Mouse (Mus musculus): ENCODE measurements around the gene Tas2r134. TPM values are rescaled to one million over a fixed set of nuclear protein-coding genes. Genes with fewer than 3 reads are reported as not detected.

The Tas2r134 gene
- total RNA-seq (2021) = not detected
- long read RNA-seq, experiment 1 = 0 reads
- long read RNA-seq, experiment 2 = 0 reads

DNA sequence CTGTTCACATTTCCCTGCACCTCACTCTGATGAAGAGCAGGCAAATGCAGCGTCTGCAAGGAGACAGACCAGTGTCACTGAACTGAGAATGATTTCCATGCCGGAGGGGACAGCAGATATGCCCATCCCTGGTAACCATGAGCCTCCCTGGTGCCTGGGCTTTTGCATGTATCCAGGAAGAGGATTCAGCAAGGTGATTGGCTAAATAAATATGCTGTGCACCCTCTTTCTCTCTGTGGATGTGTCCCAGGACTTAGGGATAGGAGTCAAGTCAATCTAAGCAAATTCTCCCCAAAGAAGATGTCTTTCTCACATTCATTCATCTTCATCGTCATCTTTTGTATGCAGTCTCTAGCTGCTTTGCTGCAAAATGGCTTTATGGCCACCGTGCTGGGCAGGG, at the start of gene Tas2r134:
Gene Tas2r134 (plus strand): TSS at position 301 of the 400 bp plus-strand sequence.
- no peak within 1 kb of the TSS for H3K27ac ChIP-seq
- no peak for DNase-seq (ENCODE audit: extremely low spot score in 1 of 2, low spot score in 2 of 2)
- no peak for TF ChIP-seq CTCF (IDR thresholded peaks at IDR 0.05)
- intact Hi-C loops (cut with DNase I) = no loop called here
- no peak within 1 kb of the TSS for H3K4me3 ChIP-seq

DNA sequence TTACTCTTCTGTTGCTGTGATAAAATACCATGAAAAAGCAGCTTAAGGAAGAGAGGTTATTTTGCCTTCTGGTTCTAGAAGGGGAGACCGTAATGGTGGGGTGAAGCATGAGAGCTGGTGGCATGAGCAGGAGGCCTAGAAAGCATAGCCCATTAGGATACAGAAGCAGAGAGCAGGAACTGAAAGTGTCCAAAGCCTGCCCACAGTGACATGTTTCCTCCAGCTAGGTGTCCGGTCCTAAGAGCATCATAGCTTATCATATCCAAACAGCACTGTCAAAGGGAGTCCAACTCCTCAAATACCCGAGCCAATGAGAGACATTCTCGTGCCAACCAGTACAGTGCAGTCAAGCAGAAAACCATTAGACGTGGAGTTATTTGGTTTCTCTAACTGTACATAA, 47.5 kb upstream of the Tas2r134 start:
- no peak overlapping the region for H3K4me3 ChIP-seq
- intact Hi-C loops (cut with DNase I) = no loop called here
- TF ChIP-seq CTCF (IDR thresholded peaks at IDR 0.05) = no peak
- no peak for DNase-seq (ENCODE audit: extremely low spot score in 1 of 2, low spot score in 2 of 2)
- H3K27ac ChIP-seq = no peak overlapping the region

DNA sequence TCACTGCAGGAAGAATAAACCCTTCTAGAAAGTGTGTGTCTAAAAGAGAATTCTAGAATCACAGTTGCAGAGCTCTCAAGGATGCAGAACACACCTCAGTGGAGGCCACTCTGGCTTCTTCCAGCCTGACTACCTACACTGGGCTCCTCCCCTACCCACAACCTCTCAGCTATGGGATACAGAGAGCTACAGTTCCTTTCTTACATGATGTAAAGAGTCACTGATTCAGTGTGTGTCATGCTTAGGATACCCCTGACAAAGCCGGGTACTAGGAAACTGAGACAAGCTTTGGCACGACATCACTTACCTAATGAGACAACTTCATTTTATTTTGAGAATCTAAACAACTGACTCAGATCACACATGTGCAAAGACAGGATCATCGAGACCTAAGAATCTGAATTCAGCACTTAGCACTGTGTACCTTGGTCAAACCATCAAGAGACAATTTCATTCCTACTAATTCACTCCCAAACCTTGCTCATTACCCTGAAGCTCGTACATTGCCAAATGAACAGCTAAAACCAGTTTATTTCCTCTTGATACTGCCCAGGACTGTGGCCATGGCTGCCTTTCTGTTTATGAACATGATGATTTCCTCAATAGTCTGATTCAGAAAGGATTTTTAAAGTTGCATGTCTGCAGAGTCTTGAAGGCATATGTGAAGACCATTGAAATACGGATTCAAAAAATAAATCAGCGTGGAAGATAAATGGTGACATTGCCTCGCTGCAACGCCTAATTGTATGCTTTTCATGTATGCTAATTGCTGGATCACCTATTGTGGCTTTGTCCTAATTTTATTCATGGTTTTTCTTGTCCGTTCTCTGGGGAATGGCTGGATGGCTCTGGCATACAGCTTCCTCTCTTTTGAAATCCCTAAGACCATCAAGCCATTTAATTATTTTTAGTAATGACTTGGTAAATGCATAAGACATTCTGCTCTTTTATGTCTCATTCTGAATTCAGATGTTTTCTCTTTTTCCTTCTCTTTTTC, 43.0 kb upstream of the Tas2r134 start:
- H3K27ac ChIP-seq = no peak overlapping the region
- H3K4me3 ChIP-seq = no peak overlapping the region
- intact Hi-C loops (cut with DNase I) = loop anchor here (1.0 kb wide), 1 partner anchor 7 kb away; no protein-coding TSS in a partner anchor
- DNase-seq (ENCODE audit: extremely low spot score in 1 of 2, low spot score in 2 of 2) = no peak
- TF ChIP-seq CTCF (IDR thresholded peaks at IDR 0.05) = no peak

DNA sequence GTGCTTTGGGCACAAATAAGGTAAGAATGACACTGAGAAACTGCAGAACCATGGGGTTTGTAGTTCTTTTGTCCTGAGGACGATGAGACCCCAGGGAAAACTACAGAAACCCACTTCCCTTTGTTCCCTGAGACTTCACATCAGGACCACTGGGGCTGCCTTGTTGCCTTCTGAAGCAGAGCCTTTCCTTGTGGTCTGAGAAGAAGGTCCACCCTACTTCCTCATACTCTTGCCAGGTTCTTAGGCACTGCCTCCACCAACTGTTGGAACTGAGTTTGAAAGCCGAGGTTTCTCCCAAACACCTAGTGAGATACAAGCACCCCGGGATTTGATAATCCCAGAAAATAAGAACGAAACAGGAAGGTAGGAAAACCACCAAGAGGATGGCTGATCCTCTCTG, 39.0 kb upstream of the Tas2r134 start:
- Histone ChIP-seq H3K4me3 (no peak overlapping the region), H3K27ac (no peak overlapping the region)
- DNase-seq (ENCODE audit: extremely low spot score in 1 of 2, low spot score in 2 of 2) = no peak
- TF ChIP-seq CTCF (IDR thresholded peaks at IDR 0.05) = no peak
- intact Hi-C loops (cut with DNase I) = no loop called here

DNA sequence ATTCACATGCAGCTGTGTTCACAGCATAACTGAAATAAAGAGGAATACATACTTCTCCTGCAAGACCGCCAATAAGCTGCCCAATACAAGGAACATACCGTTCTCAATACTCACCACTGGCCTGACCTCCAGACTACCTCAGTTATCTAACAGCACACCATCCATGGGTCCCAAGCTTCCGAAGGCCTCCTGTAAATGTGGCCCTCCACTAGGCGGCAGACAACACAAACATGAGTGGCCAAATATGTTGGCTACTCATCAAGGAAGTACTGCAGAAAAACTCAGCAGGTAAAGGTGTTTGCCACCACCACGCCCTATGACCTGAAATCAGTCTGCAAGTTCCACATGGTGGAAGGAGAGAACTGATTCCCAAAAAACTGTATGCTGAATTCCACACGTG, 38.4 kb upstream of the Tas2r134 start:
- intact Hi-C loops (cut with DNase I) = no loop called here
- no peak; the same call in 1 of the 2 replicates for TF ChIP-seq CTCF (IDR thresholded peaks at IDR 0.05)
- H3K4me3 ChIP-seq = no peak overlapping the region
- DNase-seq (ENCODE audit: extremely low spot score in 1 of 2, low spot score in 2 of 2) = no peak
- H3K27ac ChIP-seq = no peak overlapping the region

DNA sequence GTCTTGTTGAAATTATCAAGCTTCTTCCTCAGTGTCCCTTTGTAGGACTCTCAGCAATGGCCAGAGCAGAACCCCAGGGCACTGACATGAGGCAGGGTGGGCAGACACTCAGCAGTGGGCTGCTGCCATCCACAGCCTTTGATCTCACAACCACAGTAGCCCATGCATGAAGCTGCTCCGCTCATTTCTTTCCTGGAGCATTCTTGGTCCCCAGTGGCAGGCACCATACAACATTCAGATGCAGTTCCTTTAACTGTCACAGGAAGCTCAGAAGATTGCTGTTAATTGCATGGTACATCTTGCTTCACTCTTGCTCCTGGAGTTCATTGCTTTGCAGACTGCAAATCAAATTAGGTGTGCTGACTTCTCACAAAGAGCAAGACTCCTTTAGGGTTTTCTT, 37.7 kb upstream of the Tas2r134 start:
- Histone ChIP-seq H3K4me3 (no peak overlapping the region), H3K27ac (no peak overlapping the region)
- intact Hi-C loops (cut with DNase I) = no loop called here
- no peak for TF ChIP-seq CTCF (IDR thresholded peaks at IDR 0.05)
- DNase-seq (ENCODE audit: extremely low spot score in 1 of 2, low spot score in 2 of 2) = no peak

DNA sequence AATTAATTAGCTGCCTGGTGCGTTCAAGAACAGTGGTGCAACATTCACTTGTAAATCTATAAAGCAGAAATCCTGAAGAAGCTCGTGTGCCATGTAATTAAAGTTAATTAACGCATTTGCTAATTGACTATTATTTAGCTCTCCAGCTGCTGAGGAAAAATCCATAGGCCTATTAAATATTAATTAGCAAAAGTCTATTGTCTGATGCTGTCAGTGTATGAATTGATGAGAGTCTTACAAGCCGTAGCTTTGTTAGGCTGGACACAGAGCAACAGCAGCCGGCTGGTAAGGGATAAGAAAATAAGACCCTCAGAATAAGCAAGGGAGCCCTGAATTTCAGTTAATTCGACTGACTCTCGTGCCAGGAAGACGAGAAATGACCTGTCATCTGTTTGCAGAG, 37.0 kb upstream of the Tas2r134 start:
- no peak overlapping the region for H3K27ac ChIP-seq
- intact Hi-C loops (cut with DNase I) = no loop called here
- no peak for TF ChIP-seq CTCF (IDR thresholded peaks at IDR 0.05)
- H3K4me3 ChIP-seq = no peak overlapping the region
- no peak for DNase-seq (ENCODE audit: extremely low spot score in 1 of 2, low spot score in 2 of 2)

DNA sequence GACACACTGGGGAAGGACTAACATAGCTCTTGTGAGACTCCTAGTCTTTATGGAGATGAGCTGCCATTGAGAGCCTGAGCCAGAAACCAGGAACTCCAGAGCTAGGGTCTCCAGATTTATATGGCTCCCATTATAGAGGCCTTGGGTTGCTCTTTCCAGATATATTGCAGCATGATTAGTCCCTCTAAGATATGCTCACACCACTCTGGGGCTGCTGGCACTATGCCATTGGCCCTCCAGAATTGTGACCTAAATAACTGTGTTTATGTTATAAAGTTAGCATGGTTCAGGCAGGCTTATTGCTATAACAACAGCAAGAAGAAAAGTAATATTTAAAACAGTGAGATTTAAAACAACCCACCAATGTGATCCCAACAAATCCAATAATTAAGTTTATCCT, 35.2 kb upstream of the Tas2r134 start:
- no peak for TF ChIP-seq CTCF (IDR thresholded peaks at IDR 0.05)
- H3K27ac ChIP-seq = no peak overlapping the region
- no peak for DNase-seq (ENCODE audit: extremely low spot score in 1 of 2, low spot score in 2 of 2)
- H3K4me3 ChIP-seq = no peak overlapping the region
- intact Hi-C loops (cut with DNase I) = no loop called here

DNA sequence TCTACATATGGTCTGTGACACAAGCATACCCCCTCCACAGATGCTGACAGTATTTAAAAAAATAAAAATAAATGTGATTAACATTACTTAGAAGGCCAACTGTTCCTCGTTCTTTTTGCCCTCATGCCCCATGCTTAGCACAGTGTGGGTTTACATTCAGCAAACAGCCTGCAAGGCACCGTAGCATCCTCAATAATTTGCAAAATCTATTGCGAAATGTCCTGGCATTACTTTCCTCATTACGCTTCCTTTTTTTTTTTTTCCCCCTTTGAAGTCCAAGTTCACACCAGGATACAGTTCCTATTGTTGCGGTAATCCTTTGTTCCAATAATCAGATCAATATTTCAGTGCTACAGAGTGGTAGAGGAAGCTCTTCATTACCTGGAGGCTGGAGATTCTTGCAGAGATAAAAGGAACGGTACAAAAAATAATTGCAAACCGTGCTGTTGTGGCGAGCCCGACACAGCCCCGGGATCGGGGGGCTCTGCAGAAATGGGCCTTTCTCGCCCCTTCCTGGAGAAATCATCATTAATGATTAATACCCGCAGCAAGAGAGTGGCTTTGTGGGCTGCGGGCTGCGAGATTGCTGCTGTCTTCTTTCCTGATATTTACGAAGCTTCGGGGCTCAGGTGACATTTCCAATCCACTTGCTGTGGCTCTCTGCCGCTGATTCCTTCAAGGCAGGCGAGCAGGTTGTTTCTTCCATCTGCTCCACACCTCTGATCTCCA, 27.7 kb upstream of the Tas2r134 start:
- H3K27ac ChIP-seq = no peak overlapping the region
- no peak for DNase-seq (ENCODE audit: extremely low spot score in 1 of 2, low spot score in 2 of 2)
- TF ChIP-seq CTCF (IDR thresholded peaks at IDR 0.05) = no peak
- intact Hi-C loops (cut with DNase I) = no loop called here
- H3K4me3 ChIP-seq = peak overlapping the region; percentile 10; the same call in 1 of the 2 replicates

DNA sequence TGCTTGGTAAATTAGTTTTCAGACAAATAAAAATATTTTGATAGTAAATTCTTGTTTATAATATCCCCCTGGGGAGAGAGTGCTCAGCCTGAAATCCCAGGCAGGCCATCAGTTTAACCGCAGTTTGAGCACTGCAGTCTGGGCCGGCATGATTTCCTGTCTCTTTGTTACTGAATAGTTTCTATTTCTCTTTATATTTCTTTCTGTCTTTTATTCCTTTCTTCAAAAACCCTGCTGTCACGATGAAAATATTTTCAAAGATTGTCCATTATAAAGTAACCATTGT, 27.2 kb upstream of the Tas2r134 start:
- intact Hi-C loops (cut with DNase I) = no loop called here
- Histone ChIP-seq H3K4me3 (no peak overlapping the region), H3K27ac (no peak overlapping the region)
- no peak for TF ChIP-seq CTCF (IDR thresholded peaks at IDR 0.05)
- DNase-seq (ENCODE audit: extremely low spot score in 1 of 2, low spot score in 2 of 2) = no peak

DNA sequence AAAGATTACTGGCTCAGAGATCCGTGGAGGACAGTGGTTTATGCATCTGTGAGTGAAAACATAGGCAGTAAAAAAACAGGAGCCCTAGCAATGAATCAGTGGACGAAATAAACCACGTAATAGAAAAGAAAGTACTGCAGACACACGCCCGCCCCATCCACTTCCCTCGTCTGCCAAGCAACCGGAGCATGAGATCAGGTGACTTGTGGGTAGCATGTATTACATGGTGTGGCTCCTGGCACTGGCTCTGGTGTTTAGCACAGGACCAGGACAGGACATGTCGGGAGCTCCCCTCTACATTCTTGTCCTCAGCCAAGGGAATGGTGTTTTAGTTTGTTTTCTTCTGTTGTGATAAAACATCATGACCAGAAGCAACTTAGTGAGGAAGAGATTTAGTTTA, 26.4 kb upstream of the Tas2r134 start:
- Histone ChIP-seq H3K4me3 (no peak overlapping the region), H3K27ac (no peak overlapping the region)
- TF ChIP-seq CTCF (IDR thresholded peaks at IDR 0.05) = no peak
- DNase-seq (ENCODE audit: extremely low spot score in 1 of 2, low spot score in 2 of 2) = no peak
- intact Hi-C loops (cut with DNase I) = no loop called here

DNA sequence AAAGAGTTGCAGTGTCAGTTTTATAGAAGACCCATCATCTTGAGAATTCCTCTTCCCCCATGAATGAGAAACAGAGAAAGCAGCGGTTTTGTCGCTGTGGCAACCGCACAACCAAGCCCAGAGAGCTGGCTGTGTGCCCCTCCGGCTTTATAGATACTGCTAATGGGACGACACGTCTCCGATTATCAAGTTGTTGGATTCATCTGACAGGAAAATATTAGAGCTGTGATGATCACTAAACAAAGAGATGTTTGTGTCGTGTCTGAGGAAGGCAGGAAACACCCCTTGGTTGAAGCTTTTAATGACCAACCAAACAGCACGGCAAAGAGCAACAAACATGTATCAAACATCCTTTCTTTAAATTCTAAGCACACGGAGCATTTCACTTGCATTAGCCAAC, 17.0 kb upstream of the Tas2r134 start:
- no peak for DNase-seq (ENCODE audit: extremely low spot score in 1 of 2, low spot score in 2 of 2)
- H3K27ac ChIP-seq = no peak overlapping the region
- intact Hi-C loops (cut with DNase I) = no loop called here
- no peak overlapping the region for H3K4me3 ChIP-seq
- TF ChIP-seq CTCF (IDR thresholded peaks at IDR 0.05) = no peak

Data from left cerebral cortex, adult 2 months (tissue).